Mouse (Mus musculus): ENCODE data around the gene Pdzk1.

GRCm38 (mm10) chr3:96821581-96821980, 7.5 kb upstream of the Pdzk1 start:
- TF ChIP-seq MAFK (IDR thresholded peaks at IDR 0.05; ENCODE audit: insufficient replicate concordance, low read length) = no peak
- no peak for TF ChIP-seq KAT2A (IDR thresholded peaks at IDR 0.05; ENCODE audit: insufficient replicate concordance, low read length)
- no peak for TF ChIP-seq ZKSCAN1 (IDR thresholded peaks at IDR 0.05; ENCODE audit: borderline replicate concordance, low read depth, low read length)
- TF ChIP-seq USF1 (IDR thresholded peaks at IDR 0.05; ENCODE audit: low read depth, low read length) = no peak
- no peak for TF ChIP-seq POLR2A (IDR thresholded peaks at IDR 0.05; ENCODE audit: low read depth, low read length)
- TF ChIP-seq E2F4 (IDR thresholded peaks at IDR 0.05; ENCODE audit: insufficient replicate concordance, low read depth, low read length) = no peak
- TF ChIP-seq USF2 (conservative IDR thresholded peaks at IDR 0.05; ENCODE audit: low read depth, low read length) = no peak

Measured in CH12.LX (cell line).